Mouse (Mus musculus) lung, postnatal 14 days (tissue): ENCODE data around the gene Zfand2b.

Experiments used
- DNase-seq: peaks from one replicate; pipeline ENCODE4 v3.0.0; 2021

Gene Zfand2b

GRCm38 (mm10) chr1:75168472-75169464 lies at the start of gene Zfand2b:
Gene Zfand2b, plus strand, starts transcription at chr1:75168646.
- DNase-seq: peak; percentile 98

- peak; percentile 24 for DNase-seq
Observed at GRCm38 (mm10) chr1:75122211-75122610, 46.2 kb upstream of the Zfand2b start.

GRCm38 (mm10) chr1:75124346-75125321 lies 43.8 kb upstream of the Zfand2b start, which contains the start of gene Nhej1:
Gene Nhej1, minus strand, starts transcription at chr1:75125200.
- DNase-seq: peak; percentile 95

GRCm38 (mm10) chr1:75125418-75125817 lies 43.0 kb upstream of the Zfand2b start:
- no peak for DNase-seq

GRCm38 (mm10) chr1:75128641-75129040 lies 39.8 kb upstream of the Zfand2b start:
- DNase-seq: no peak

- DNase-seq: no peak
Observed at GRCm38 (mm10) chr1:75133421-75134207, 34.8 kb upstream of the Zfand2b start, which contains the start of gene Slc23a3. Gene Slc23a3, minus strand, starts transcription at chr1:75133890.

GRCm38 (mm10) chr1:75136293-75136692 lies 32.2 kb upstream of the Zfand2b start:
- no peak for DNase-seq

- no peak for DNase-seq
Observed at GRCm38 (mm10) chr1:75136730-75137129, 31.7 kb upstream of the Zfand2b start.

GRCm38 (mm10) chr1:75138448-75138847 lies 30.0 kb upstream of the Zfand2b start:
- no peak for DNase-seq

- no peak for DNase-seq
Observed at GRCm38 (mm10) chr1:75140601-75141190, 27.8 kb upstream of the Zfand2b start.

- peak; percentile 75 for DNase-seq
Observed at GRCm38 (mm10) chr1:75141486-75142190, 26.8 kb upstream of the Zfand2b start.

GRCm38 (mm10) chr1:75142301-75143261 lies 25.9 kb upstream of the Zfand2b start, which contains the start of the genes Cnppd1 and Retreg2:
Gene Cnppd1, minus strand, starts transcription at chr1:75142711.
Gene Retreg2, plus strand, starts transcription at chr1:75142778.
- DNase-seq: peak; percentile 97

GRCm38 (mm10) chr1:75145589-75145988 lies 22.9 kb upstream of the Zfand2b start:
- no peak for DNase-seq

GRCm38 (mm10) chr1:75147411-75148135 lies 20.9 kb upstream of the Zfand2b start:
- DNase-seq: no peak

GRCm38 (mm10) chr1:75148727-75149126 lies 19.7 kb upstream of the Zfand2b start:
- DNase-seq: no peak

- no peak for DNase-seq
Observed at GRCm38 (mm10) chr1:75155837-75156236, 12.6 kb upstream of the Zfand2b start.

GRCm38 (mm10) chr1:75158990-75159389 lies 9.5 kb upstream of the Zfand2b start:
- no peak for DNase-seq

- DNase-seq: no peak
Observed at GRCm38 (mm10) chr1:75159540-75160255, 8.7 kb upstream of the Zfand2b start.
